Mouse (Mus musculus) MEL (cell line): ENCODE data around the gene Majin. TPM values are rescaled to one million over a fixed set of nuclear protein-coding genes. Genes with fewer than 3 reads are reported as not detected.

ENCODE experiments used
- DNase-seq: peaks from one replicate; pipeline ENCODE4 v3.0.0; 2011; ENCODE audit warnings: low read depth, low spot score
- H3K27ac ChIP-seq: 2 replicates; pipeline ENCODE4 v1.5.1; 2012; ENCODE audit warnings: low read depth, mild to moderate bottlenecking, control low read depth, low read length, moderate library complexity; ENCODE audit not compliant: control insufficient read depth
- H3K27me3 ChIP-seq, 2 experiments: fragments of 150-350 bp in 1 of 2; sonication (generic) in 1 of 2; 2 replicates each; pipeline ENCODE4 v1.6.1; 2012; ENCODE audit warnings: low read length in 2 of 2, mild to moderate bottlenecking in 2 of 2, improper control_type of control experiment in 1 of 2, moderate library complexity in 1 of 2; ENCODE audit not compliant: insufficient read depth in 2 of 2, control insufficient read depth in 1 of 2
- H3K36me3 ChIP-seq, 2 experiments: 2 replicates each; pipeline ENCODE4 v1.6.1; 2012 to 2014; ENCODE audit warnings: low read length in 2 of 2, improper control_type of control experiment in 1 of 2, inconsistent platforms in 1 of 2, mild to moderate bottlenecking in 1 of 2; ENCODE audit not compliant: insufficient read depth in 2 of 2, control insufficient read depth in 1 of 2
- H3K4me1 ChIP-seq, 2 experiments: fragments of 150-350 bp in 1 of 2; sonication (generic) in 1 of 2; 2 replicates each; pipeline ENCODE4 v1.6.1; 2012; ENCODE audit warnings: low read length in 2 of 2, improper control_type of control experiment in 1 of 2, mild to moderate bottlenecking in 1 of 2; ENCODE audit not compliant: insufficient read depth in 2 of 2, control insufficient read depth in 1 of 2
- H3K4me3 ChIP-seq, 2 experiments: fragments of 150-350 bp in 1 of 2; sonication (generic) in 1 of 2; 2 replicates each; pipeline ENCODE4 v1.5.1; 2012; ENCODE audit warnings: low read depth in 2 of 2, low read length in 2 of 2, mild to moderate bottlenecking in 2 of 2, moderate library complexity in 2 of 2, control low read depth in 1 of 2, improper control_type of control experiment in 1 of 2; ENCODE audit not compliant: control insufficient read depth in 1 of 2, insufficient read depth in 1 of 2
- H3K79me2 ChIP-seq: 2 replicates; pipeline ENCODE4 v1.6.1; 2012; ENCODE audit warnings: mild to moderate bottlenecking, low read length, moderate library complexity; ENCODE audit not compliant: control insufficient read depth, poor library complexity, insufficient read depth
- H3K9ac ChIP-seq: 2 replicates; pipeline ENCODE4 v1.6.1; 2012; ENCODE audit warnings: low read depth, mild to moderate bottlenecking, control low read depth, low read length, moderate library complexity; ENCODE audit not compliant: control insufficient read depth, poor library complexity, severe bottlenecking
- H3K9me3 ChIP-seq: fragments of 150-350 bp; sonication (generic); replicated peaks from 2 replicates; pipeline ENCODE4 v1.6.1; 2012; ENCODE audit warnings: mild to moderate bottlenecking, low read length, improper control_type of control experiment, moderate library complexity; ENCODE audit not compliant: insufficient read depth
- BHLHE40 ChIP-seq: IDR thresholded peaks from 2 replicates; pipeline ENCODE4 v1.6.1; 2012; ENCODE audit warnings: low read depth, mild to moderate bottlenecking, inconsistent platforms, low read length, improper control_type of control experiment, borderline replicate concordance
- CHD1 ChIP-seq: IDR thresholded peaks from 2 replicates; pipeline ENCODE4 v1.6.1; 2012; ENCODE audit warnings: low read depth, mild to moderate bottlenecking, inconsistent platforms, low read length, improper control_type of control experiment
- ELF1 ChIP-seq: IDR thresholded peaks from 2 replicates; pipeline ENCODE4 v1.6.1; 2014; ENCODE audit warnings: low read depth, mild to moderate bottlenecking, inconsistent platforms, low read length, improper control_type of control experiment, moderate library complexity
- EP300 ChIP-seq, 2 experiments: IDR thresholded peaks; 2 replicates each; pipeline ENCODE4 v1.6.1; 2011; ENCODE audit warnings: improper control_type of control experiment in 2 of 2, low read length in 2 of 2, low read depth in 1 of 2, mild to moderate bottlenecking in 1 of 2
- ETS1 ChIP-seq: IDR thresholded peaks from 2 replicates; pipeline ENCODE4 v1.6.1; 2012; ENCODE audit warnings: low read depth, mild to moderate bottlenecking, inconsistent platforms, low read length, improper control_type of control experiment, moderate library complexity
- HCFC1 ChIP-seq: IDR thresholded peaks from 2 replicates; pipeline ENCODE4 v1.6.1; 2012; ENCODE audit warnings: low read depth, mild to moderate bottlenecking, inconsistent platforms, low read length, improper control_type of control experiment, moderate library complexity
- JUND ChIP-seq: IDR thresholded peaks from 2 replicates; pipeline ENCODE4 v1.6.1; 2011; ENCODE audit warnings: low read depth, mild to moderate bottlenecking, improper control_type of control experiment, low read length
- MAFK ChIP-seq: IDR thresholded peaks from 2 replicates; pipeline ENCODE4 v1.6.1; 2011; ENCODE audit warnings: low read depth, mild to moderate bottlenecking, low read length, improper control_type of control experiment, borderline replicate concordance
- MAX ChIP-seq: IDR thresholded peaks from 2 replicates; pipeline ENCODE4 v1.6.1; 2011; ENCODE audit warnings: low read length, improper control_type of control experiment
- MAZ ChIP-seq: IDR thresholded peaks from 2 replicates; pipeline ENCODE4 v1.6.1; 2012; ENCODE audit warnings: low read depth, mild to moderate bottlenecking, inconsistent platforms, low read length, improper control_type of control experiment
- MEF2A ChIP-seq: IDR thresholded peaks from 2 replicates; pipeline ENCODE4 v1.6.1; 2014; ENCODE audit warnings: low read depth, mild to moderate bottlenecking, inconsistent platforms, low read length, improper control_type of control experiment; ENCODE audit not compliant: poor library complexity, insufficient replicate concordance, severe bottlenecking; ENCODE audit errors: extremely low read depth
- MYB ChIP-seq: IDR thresholded peaks from 2 replicates; pipeline ENCODE4 v1.6.1; 2011; ENCODE audit warnings: mild to moderate bottlenecking, low read depth, low read length, improper control_type of control experiment
- MYC ChIP-seq: IDR thresholded peaks from 2 replicates; pipeline ENCODE4 v1.6.1; 2011; ENCODE audit warnings: low read depth, mild to moderate bottlenecking, low read length, improper control_type of control experiment, moderate library complexity
- NRF1 ChIP-seq: IDR thresholded peaks from 2 replicates; pipeline ENCODE4 v1.6.1; 2014; ENCODE audit warnings: low read depth, mild to moderate bottlenecking, inconsistent platforms, low read length, improper control_type of control experiment, moderate library complexity; ENCODE audit not compliant: poor library complexity, insufficient read depth, severe bottlenecking
- POLR2A ChIP-seq, 2 experiments: IDR thresholded peaks; 2 replicates each; pipeline ENCODE4 v1.6.1; 2011 to 2012; ENCODE audit warnings: low read length in 2 of 2, mild to moderate bottlenecking in 2 of 2, control low read depth in 1 of 2, improper control_type of control experiment in 1 of 2, low read depth in 1 of 2, moderate library complexity in 1 of 2; ENCODE audit not compliant: control insufficient read depth in 1 of 2, insufficient read depth in 1 of 2, poor library complexity in 1 of 2
- POLR2AphosphoS2 ChIP-seq: IDR thresholded peaks from 2 replicates; pipeline ENCODE4 v1.6.1; 2011; ENCODE audit warnings: low read length, improper control_type of control experiment
- SIN3A ChIP-seq: IDR thresholded peaks from 2 replicates; pipeline ENCODE4 v1.6.1; 2012; ENCODE audit warnings: low read length, improper control_type of control experiment, inconsistent platforms
- SMC3 ChIP-seq: IDR thresholded peaks from 2 replicates; pipeline ENCODE4 v1.6.1; 2011; ENCODE audit warnings: low read depth, low read length, improper control_type of control experiment
- TAL1 ChIP-seq: IDR thresholded peaks from 2 replicates; pipeline ENCODE4 v1.6.1; 2012; ENCODE audit warnings: mild to moderate bottlenecking, inconsistent platforms, low read length, moderate library complexity, mixed read lengths
- TBP ChIP-seq: IDR thresholded peaks from 2 replicates; pipeline ENCODE4 v1.8.0; 2011; ENCODE audit warnings: low read depth, low read length, improper control_type of control experiment
- TCF12 ChIP-seq: IDR thresholded peaks from 2 replicates; pipeline ENCODE4 v1.6.1; 2014; ENCODE audit warnings: low read depth, mild to moderate bottlenecking, inconsistent platforms, low read length, improper control_type of control experiment, moderate library complexity
- UBTF ChIP-seq: IDR thresholded peaks from 2 replicates; pipeline ENCODE4 v1.6.1; 2012; ENCODE audit warnings: low read depth, mild to moderate bottlenecking, inconsistent platforms, low read length, improper control_type of control experiment, moderate library complexity, borderline replicate concordance; ENCODE audit not compliant: insufficient read depth
- USF2 ChIP-seq, 2 experiments: IDR thresholded peaks; 2 replicates each; pipeline ENCODE4 v1.6.1; 2011 to 2012; ENCODE audit warnings: improper control_type of control experiment in 2 of 2, low read length in 2 of 2, borderline replicate concordance in 1 of 2, inconsistent platforms in 1 of 2, low read depth in 1 of 2, mild to moderate bottlenecking in 1 of 2; ENCODE audit not compliant: insufficient read depth in 1 of 2
- ZKSCAN1 ChIP-seq: IDR thresholded peaks from 2 replicates; pipeline ENCODE4 v1.6.1; 2012; ENCODE audit warnings: low read depth, mild to moderate bottlenecking, inconsistent platforms, low read length, improper control_type of control experiment, moderate library complexity
- ZMIZ1 ChIP-seq: IDR thresholded peaks from 2 replicates; pipeline ENCODE4 v1.6.1; 2012; ENCODE audit warnings: low read depth, mild to moderate bottlenecking, inconsistent platforms, low read length, improper control_type of control experiment, moderate library complexity
- polyA plus RNA-seq, 2 experiments: library from polyadenylated mRNA; stranded (reverse) in 1 of 2; unstranded in 1 of 2; fragments of >175 nt in 1 of 2; fragments of >200 nt in 1 of 2; gene quantifications; 2 replicates each; pipeline versions ENCODE4 v1.2.1 to v1.2.4; 2012; ENCODE audit warnings: low replicate concordance in 2 of 2, low read depth in 1 of 2; ENCODE audit not compliant: insufficient read length in 2 of 2, insufficient read depth in 1 of 2, missing spikeins in 1 of 2
- total RNA-seq: library from RNA; depleted of rRNA; stranded (reverse); fragments of 300-350 nt; gene quantifications from 2 replicates; pipeline ENCODE4 v1.2.3, GENCODE M21; 2012

Gene Majin
- total and polyA plus RNA-seq, 3 experiments, result not detected

DNA sequence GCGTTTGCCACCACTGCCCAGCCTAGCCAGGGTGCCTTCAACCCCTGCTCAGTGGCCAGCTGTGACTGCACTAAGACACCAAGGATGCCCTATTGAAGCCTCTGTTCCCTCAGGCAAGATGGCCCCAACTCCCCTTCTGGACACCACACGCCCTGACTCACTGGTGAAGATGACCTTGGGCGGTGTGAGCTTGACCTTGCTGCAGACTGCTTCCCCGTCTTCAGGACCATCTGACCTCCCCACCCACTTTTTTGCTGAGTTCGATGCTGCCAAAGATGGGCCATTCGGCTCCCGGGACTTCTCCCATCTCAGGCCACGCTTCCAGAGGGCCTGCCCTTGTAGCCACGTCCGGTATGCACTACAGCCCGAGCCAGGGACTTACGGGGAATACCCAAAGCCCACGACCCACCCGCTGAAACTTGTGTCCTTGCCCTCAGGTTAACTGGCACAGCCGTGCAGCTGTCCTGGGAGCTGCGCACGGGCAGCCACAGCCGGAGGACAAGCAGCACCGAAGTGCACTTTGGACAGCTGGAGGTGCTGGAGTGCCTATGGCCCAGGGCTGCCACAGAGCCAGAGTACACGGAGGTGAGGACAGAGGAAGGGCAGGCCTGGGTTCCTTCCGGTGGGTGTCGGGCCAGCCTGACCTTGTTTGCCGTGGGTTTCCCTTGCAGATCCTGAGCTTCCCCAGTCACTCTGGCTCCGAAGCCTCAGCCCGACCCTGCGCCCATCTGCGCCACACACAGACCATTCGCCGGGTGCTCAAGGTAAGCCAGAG lies 63.5 kb downstream of the Majin start:
- Histone ChIP-seq H3K4me1 (peaks cover 0 to 4% of the 10 kb centered on the region in 2 experiments; a peak in 1 of 4 replicates), H3K9ac (no peak overlapping the region), H3K27ac (no peak overlapping the region), H3K36me3 (peaks cover 0 to under 1% of the 10 kb centered on the region in 2 experiments; a peak in 3 of 4 replicates)
- no peak for DNase-seq
- TF ChIP-seq POLR2A (IDR thresholded peaks at IDR 0.05; ENCODE audit: control insufficient read depth in 1 of 2, insufficient read depth in 1 of 2, low read depth in 1 of 2, low read length in 2 of 2, poor library complexity in 1 of 2), result no peak
- no peak for TF ChIP-seq ZKSCAN1
- TF ChIP-seq ELF1, result no peak
- no peak for TF ChIP-seq TBP
- TF ChIP-seq MAX, result no peak
- TF ChIP-seq MYB, result no peak
- TF ChIP-seq EP300 (IDR thresholded peaks at IDR 0.05; ENCODE audit: low read depth in 1 of 2, low read length in 2 of 2), result no peak
- no peak for TF ChIP-seq MEF2A
- no peak for TF ChIP-seq UBTF
- TF ChIP-seq CHD1, result no peak
- no peak for TF ChIP-seq MAFK
- no peak for TF ChIP-seq MAZ
- TF ChIP-seq SIN3A, result no peak
- TF ChIP-seq TAL1, result no peak
- no peak for TF ChIP-seq USF2 (IDR thresholded peaks at IDR 0.05; ENCODE audit: borderline replicate concordance in 1 of 2, insufficient read depth in 1 of 2, low read depth in 1 of 2, low read length in 2 of 2)
- TF ChIP-seq, all 39 proteins: peak for 0
- Histone ChIP-seq H3K27me3 (no peaks in the 10 kb centered on the region), H3K4me3 (no peak overlapping the region), H3K9me3 (no peaks in the 10 kb centered on the region), H3K79me2 (peaks cover 3% of the 10 kb centered on the region; the same call in 1 of the 2 replicates)

DNA sequence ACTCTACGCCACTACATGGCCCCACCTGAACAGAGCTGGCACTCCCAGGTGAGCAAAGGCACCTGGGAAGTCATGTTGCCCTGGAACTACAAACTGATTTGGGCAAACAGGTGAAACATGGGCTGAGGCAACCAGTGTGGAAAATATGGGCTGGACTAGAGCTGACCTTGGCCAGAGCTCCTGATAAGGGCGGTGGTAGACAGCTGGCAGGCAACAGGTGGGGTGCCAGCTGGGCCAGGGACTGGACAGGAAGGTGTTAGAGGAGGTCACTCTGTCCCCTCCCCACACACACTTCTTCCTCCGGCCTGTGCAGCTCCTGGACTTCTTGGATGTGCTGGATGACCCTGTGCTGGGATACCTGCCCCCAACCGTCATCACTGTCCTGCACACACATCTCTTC lies 68.8 kb downstream of the Majin start:
- Histone ChIP-seq H3K4me1 (no peaks in the 10 kb centered on the region), H3K9ac (no peak overlapping the region), H3K36me3 (no peaks in the 10 kb centered on the region), H3K4me3 (no peak overlapping the region)
- no peak for DNase-seq
- TF ChIP-seq MAZ, result no peak
- TF ChIP-seq SMC3, result no peak
- TF ChIP-seq ETS1, result no peak
- no peak for TF ChIP-seq ZKSCAN1
- TF ChIP-seq ELF1, result no peak
- TF ChIP-seq HCFC1, result no peak
- no peak for TF ChIP-seq MYC
- TF ChIP-seq TCF12, result no peak
- TF ChIP-seq JUND, result no peak
- TF ChIP-seq BHLHE40, result no peak
- no peak for TF ChIP-seq EP300 (IDR thresholded peaks at IDR 0.05; ENCODE audit: low read depth in 1 of 2, low read length in 2 of 2)
- TF ChIP-seq NRF1, result no peak
- TF ChIP-seq UBTF, result no peak
- TF ChIP-seq ZMIZ1, result no peak
- no peak for TF ChIP-seq MAFK
- no peak for TF ChIP-seq POLR2AphosphoS2
- TF ChIP-seq, all 39 proteins: peak for 0
- H3K27me3 ChIP-seq, result no peaks in the 10 kb centered on the region
- no peaks in the 10 kb centered on the region for H3K79me2 ChIP-seq
- no peaks in the 10 kb centered on the region for H3K9me3 ChIP-seq
- H3K27ac ChIP-seq, result no peak overlapping the region
